Mouse (Mus musculus): ENCODE data around the gene H2-M10.1.

GRCm38 (mm10) chr17:36286390-36286789, 39.6 kb downstream of the H2-M10.1 start, which contains the start of gene H2-M10.2:
- no peak for TF ChIP-seq CTCF (IDR thresholded peaks at IDR 0.05; ENCODE audit: low read depth)
- TF ChIP-seq EP300 (IDR thresholded peaks at IDR 0.05; ENCODE audit: low read depth), result no peak
